Mouse (Mus musculus) spleen, postnatal 10 days (tissue): ENCODE measurements around the gene Gm16867.
"Not testable (repeated sequence)": the region's sequence is repeated elsewhere in the genome, so short reads cannot be mapped to it uniquely, and the experiment has no call there.

Experiments
- DNase-seq, 2 experiments: peaks; one replicate each; pipeline ENCODE4 v3.0.0; 2021 to 2022; ENCODE audit warnings: low spot score in 2 of 2

The Gm16867 gene

GRCm38 (mm10) chr14:69467612-69468366 is 35.4 kb downstream of the Gm16867 start:
- DNase-seq: not testable (repeated sequence)

- DNase-seq: not testable (repeated sequence)
Observed at GRCm38 (mm10) chr14:69464465-69464864, 38.7 kb downstream of the Gm16867 start.

- not testable (repeated sequence) for DNase-seq
Observed at GRCm38 (mm10) chr14:69457691-69458090, 45.5 kb downstream of the Gm16867 start.

GRCm38 (mm10) chr14:69454640-69455039 is 48.5 kb downstream of the Gm16867 start:
- not testable (repeated sequence) for DNase-seq

- DNase-seq: not testable (repeated sequence)
Observed at GRCm38 (mm10) chr14:69448845-69449244, 54.3 kb downstream of the Gm16867 start.

- DNase-seq: not testable (repeated sequence)
Observed at GRCm38 (mm10) chr14:69447006-69447405, 56.2 kb downstream of the Gm16867 start.

GRCm38 (mm10) chr14:69443092-69443692 is 60.0 kb downstream of the Gm16867 start:
- not testable (repeated sequence) for DNase-seq

GRCm38 (mm10) chr14:69440955-69441354 is 62.2 kb downstream of the Gm16867 start:
- DNase-seq: not testable (repeated sequence)

GRCm38 (mm10) chr14:69438678-69439214 is 64.4 kb downstream of the Gm16867 start:
- DNase-seq: not testable (repeated sequence)

- DNase-seq: not testable (repeated sequence)
Observed at GRCm38 (mm10) chr14:69421003-69421402, 82.2 kb downstream of the Gm16867 start.

- DNase-seq: not testable (repeated sequence)
Observed at GRCm38 (mm10) chr14:69417545-69417944, 85.6 kb downstream of the Gm16867 start.
